Mouse (Mus musculus) lung, embryonic 15.5 days (tissue): ENCODE results near the gene Dusp5. TPM values are rescaled to one million over a fixed set of nuclear protein-coding genes. Genes with fewer than 3 reads are reported as not detected.

Experiments
- ATAC-seq: fragments of 200-750 bp; cut with Nextera tagmentation; 2 replicates; pipeline ENCODE4 v1.8.0; 2017; ENCODE audit warnings: moderate number of reproducible peaks, borderline replicate concordance; ENCODE audit not compliant: low FRiP score, low TSS enrichment; ENCODE audit errors: extremely low read depth
- H3K27ac ChIP-seq: fragments of 300-500 bp; sonication (generic); 2 replicates; pipeline ENCODE4 v1.5.1; 2015; ENCODE audit warnings: moderate library complexity, mild to moderate bottlenecking, inconsistent platforms
- H3K27me3 ChIP-seq: fragments of 300-500 bp; sonication (generic); 2 replicates; pipeline ENCODE4 v1.6.1; 2015; ENCODE audit warnings: inconsistent platforms
- H3K36me3 ChIP-seq: fragments of 300-500 bp; sonication (generic); 2 replicates; pipeline ENCODE4 v1.6.1; 2015; ENCODE audit warnings: inconsistent platforms
- H3K4me1 ChIP-seq: fragments of 300-500 bp; sonication (generic); 2 replicates; pipeline ENCODE4 v1.6.1; 2015; ENCODE audit warnings: inconsistent platforms
- H3K4me2 ChIP-seq: fragments of 300-500 bp; sonication (generic); 2 replicates; pipeline ENCODE4 v1.6.1; 2015; ENCODE audit warnings: inconsistent platforms, mild to moderate bottlenecking, moderate library complexity
- H3K4me3 ChIP-seq: fragments of 300-500 bp; sonication (generic); 2 replicates; pipeline ENCODE4 v1.5.1; 2015; ENCODE audit warnings: mild to moderate bottlenecking, inconsistent platforms
- H3K9ac ChIP-seq: fragments of 300-500 bp; sonication (generic); 2 replicates; pipeline ENCODE4 v1.6.1; 2015; ENCODE audit warnings: inconsistent platforms
- H3K9me3 ChIP-seq: fragments of 300-500 bp; sonication (generic); 2 replicates; pipeline ENCODE4 v1.6.1; 2016; ENCODE audit warnings: inconsistent platforms
- WGBS: fragments of 180-500 bp; shearing (Covaris S2); methylation state at CpG from one replicate; pipeline ENCODE4 v1.1.7; 2015; 5-methylcytosine and 5-hydroxymethylcytosine counted together
- polyA plus RNA-seq: library from polyadenylated mRNA; unstranded; fragments of >200 nt; fragmentation: Nextera tagmentation; extraction: Ambion mirVana; gene quantifications from 2 replicates; pipeline ENCODE4 v1.2.1, GENCODE M21; 2015

Gene Dusp5
- polyA plus RNA-seq = 6.7 and 7.8 TPM in 2 replicates

- ATAC-seq = peak; percentile 95
These were observed at the start of gene Dusp5 for GRCm38 (mm10) chr19:53528752-53529454. Gene Dusp5, plus strand, starts transcription at chr19:53529109.

DNA sequence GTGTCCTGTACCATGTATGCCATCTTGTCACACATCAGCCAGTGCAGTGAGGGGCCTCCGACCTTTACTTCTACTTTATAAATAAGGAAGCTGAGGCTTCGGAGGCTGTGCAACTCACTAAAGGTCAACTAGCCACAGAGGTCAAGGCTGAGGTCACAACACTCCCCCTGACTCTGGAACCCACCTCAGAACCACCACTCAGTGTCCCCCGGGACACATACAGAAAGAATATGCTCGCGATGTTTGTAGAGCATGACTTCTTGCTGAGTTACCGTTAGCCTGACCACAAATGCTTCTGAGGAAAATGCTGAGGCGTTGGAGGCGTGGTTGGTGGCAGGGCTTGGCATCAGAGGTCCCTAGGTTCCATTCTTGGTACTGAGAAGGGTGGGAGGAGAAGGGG, 49.3 kb upstream of the Dusp5 start:
- H3K36me3 ChIP-seq = no peaks in the 10 kb centered on the region
- no peak overlapping the region for H3K9ac ChIP-seq
- no peaks in the 10 kb centered on the region for H3K27me3 ChIP-seq
- 69% methylated on average over 8 of the region's 8 CpGs for WGBS
- no peak overlapping the region for H3K27ac ChIP-seq
- H3K4me1 ChIP-seq = peaks cover 5% of the 10 kb centered on the region; the same call in 1 of the 2 replicates
- ATAC-seq = no peak
- no peak overlapping the region for H3K4me2 ChIP-seq
- H3K9me3 ChIP-seq = no peaks in the 10 kb centered on the region
- no peak overlapping the region for H3K4me3 ChIP-seq

More at GRCm38 (mm10) chr19:53528752-53529454, at the start of gene Dusp5:
- Histone ChIP-seq H3K4me3 (peak within 1 kb of the TSS; percentile 77), H3K4me2 (peak within 1 kb of the TSS; percentile 97), H3K9me3 (no peaks in the 10 kb centered on the region), H3K4me1 (peaks cover 9% of the 10 kb centered on the region), H3K36me3 (no peaks in the 10 kb centered on the region), H3K9ac (peak within 1 kb of the TSS; percentile 63), H3K27me3 (peaks cover 12% of the 10 kb centered on the region; the same call in 1 of the 2 replicates), H3K27ac (0 out of 2 replicates have a peak within 1 kb of the TSS, but pooled peaks have one; percentile 18)
- WGBS = under 1% methylated on average over 67 of the region's 84 CpGs

- H3K36me3 ChIP-seq = no peaks in the 10 kb centered on the region
- H3K9me3 ChIP-seq = no peaks in the 10 kb centered on the region
- no peak for ATAC-seq
- H3K9ac ChIP-seq = no peak overlapping the region
- WGBS = 69% methylated on average over 6 of the region's 6 CpGs
- no peak overlapping the region for H3K4me3 ChIP-seq
- H3K4me1 ChIP-seq = peaks cover 5% of the 10 kb centered on the region; the same call in 1 of the 2 replicates
- H3K27ac ChIP-seq = no peak overlapping the region
- no peak overlapping the region for H3K4me2 ChIP-seq
- no peaks in the 10 kb centered on the region for H3K27me3 ChIP-seq
These were observed 46.8 kb upstream of the Dusp5 start for GRCm38 (mm10) chr19:53482093-53482492.

- Histone ChIP-seq H3K36me3 (no peaks in the 10 kb centered on the region), H3K9ac (no peak overlapping the region), H3K4me1 (peaks cover 5% of the 10 kb centered on the region; the same call in 1 of the 2 replicates), H3K4me3 (no peak overlapping the region), H3K4me2 (no peak overlapping the region), H3K27ac (no peak overlapping the region), H3K9me3 (no peaks in the 10 kb centered on the region), H3K27me3 (no peaks in the 10 kb centered on the region)
- ATAC-seq = no peak
- WGBS = 52% methylated on average over 5 of the region's 5 CpGs
These were observed 46.4 kb upstream of the Dusp5 start for GRCm38 (mm10) chr19:53482527-53482926.

DNA sequence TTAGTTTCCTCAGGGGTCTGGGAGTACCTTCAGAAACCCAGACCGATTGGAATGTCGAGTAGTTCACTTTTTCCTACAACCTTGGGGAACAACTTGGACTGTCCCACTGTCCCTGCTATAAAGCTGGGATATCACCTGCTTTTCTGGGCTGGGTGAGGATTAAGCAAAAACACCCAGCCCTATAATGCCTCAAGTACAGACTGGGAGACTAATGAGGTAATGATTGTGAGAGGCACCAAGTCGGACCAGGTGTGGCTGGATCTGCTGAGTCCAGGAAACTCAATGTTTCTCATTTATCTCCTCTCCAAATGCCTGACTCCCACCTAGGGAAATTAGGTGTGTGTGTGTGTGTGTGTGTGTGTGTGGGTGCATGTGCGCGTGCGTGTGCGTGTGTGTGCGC, 44.9 kb upstream of the Dusp5 start:
- Histone ChIP-seq H3K4me3 (no peak overlapping the region), H3K4me1 (peaks cover 5% of the 10 kb centered on the region; the same call in 1 of the 2 replicates), H3K4me2 (no peak overlapping the region), H3K27me3 (no peaks in the 10 kb centered on the region), H3K9ac (no peak overlapping the region), H3K36me3 (no peaks in the 10 kb centered on the region), H3K9me3 (no peaks in the 10 kb centered on the region), H3K27ac (no peak overlapping the region)
- 83% methylated on average over 8 of the region's 8 CpGs for WGBS
- ATAC-seq = no peak

- WGBS = 61% methylated on average over 3 of the region's 3 CpGs
- H3K27ac ChIP-seq = peak overlapping the region; percentile 39; the same call in 1 of the 2 replicates
- no peak overlapping the region for H3K4me3 ChIP-seq
- no peak overlapping the region for H3K4me2 ChIP-seq
- H3K4me1 ChIP-seq = peaks cover 5% of the 10 kb centered on the region; the same call in 1 of the 2 replicates
- no peaks in the 10 kb centered on the region for H3K27me3 ChIP-seq
- H3K36me3 ChIP-seq = no peaks in the 10 kb centered on the region
- H3K9me3 ChIP-seq = no peaks in the 10 kb centered on the region
- no peak overlapping the region for H3K9ac ChIP-seq
- no peak for ATAC-seq
These were observed 44.0 kb upstream of the Dusp5 start for GRCm38 (mm10) chr19:53484918-53485317.

GRCm38 (mm10) chr19:53489187-53489586, 39.7 kb upstream of the Dusp5 start:
- no peaks in the 10 kb centered on the region for H3K9me3 ChIP-seq
- H3K9ac ChIP-seq = no peak overlapping the region
- no peak overlapping the region for H3K4me3 ChIP-seq
- no peaks in the 10 kb centered on the region for H3K36me3 ChIP-seq
- ATAC-seq = no peak
- no peak overlapping the region for H3K27ac ChIP-seq
- no peaks in the 10 kb centered on the region for H3K4me1 ChIP-seq
- H3K4me2 ChIP-seq = no peak overlapping the region
- WGBS = 64% methylated on average over 12 of the region's 12 CpGs
- no peaks in the 10 kb centered on the region for H3K27me3 ChIP-seq

DNA sequence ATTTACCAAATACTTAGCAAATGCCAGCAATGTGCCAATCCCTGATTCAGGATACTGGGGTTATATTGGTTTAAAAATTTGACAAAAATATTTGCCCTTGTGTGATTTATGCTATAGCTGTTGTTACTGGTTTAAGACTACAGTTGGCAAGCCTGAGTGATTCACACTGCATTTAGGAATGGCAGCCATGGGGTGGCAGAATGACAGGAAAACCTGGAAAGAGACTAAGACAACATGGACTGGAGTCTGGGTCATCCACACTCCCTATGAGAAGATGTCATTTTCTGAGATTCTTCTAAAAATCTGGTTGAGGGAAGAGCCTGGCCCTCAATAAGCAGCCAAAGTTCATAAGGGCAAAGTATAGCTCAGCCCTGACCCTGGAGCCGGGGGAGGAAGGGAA, 39.0 kb upstream of the Dusp5 start:
- 65% methylated on average over 1 of the region's 1 CpGs for WGBS
- H3K36me3 ChIP-seq = no peaks in the 10 kb centered on the region
- no peaks in the 10 kb centered on the region for H3K4me1 ChIP-seq
- H3K9me3 ChIP-seq = no peaks in the 10 kb centered on the region
- no peak overlapping the region for H3K27ac ChIP-seq
- H3K4me3 ChIP-seq = no peak overlapping the region
- ATAC-seq = no peak
- H3K27me3 ChIP-seq = no peaks in the 10 kb centered on the region
- H3K4me2 ChIP-seq = no peak overlapping the region
- H3K9ac ChIP-seq = no peak overlapping the region

DNA sequence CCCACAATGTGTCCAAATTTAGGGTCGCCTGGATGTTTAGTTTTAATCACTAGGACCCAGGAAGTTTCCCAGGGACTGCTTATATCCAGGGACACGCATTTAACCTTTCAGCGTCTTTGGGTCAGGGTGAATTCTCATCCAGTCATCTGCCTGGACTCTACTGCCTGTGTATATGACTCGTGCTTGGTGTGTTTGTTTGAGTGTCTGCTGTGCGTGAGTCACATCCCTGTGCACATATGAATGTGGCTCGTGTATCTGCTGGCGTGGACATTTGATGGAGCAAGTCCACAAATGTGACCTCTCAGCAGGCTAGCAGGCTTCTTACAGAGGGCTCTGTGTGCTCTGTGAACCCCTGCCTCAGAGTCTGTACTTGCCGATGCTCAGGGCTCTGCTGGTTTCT, 38.0 kb upstream of the Dusp5 start:
- 55% methylated on average over 8 of the region's 8 CpGs for WGBS
- Histone ChIP-seq H3K4me2 (no peak overlapping the region), H3K4me1 (no peaks in the 10 kb centered on the region), H3K9ac (no peak overlapping the region), H3K4me3 (no peak overlapping the region), H3K9me3 (no peaks in the 10 kb centered on the region), H3K36me3 (no peaks in the 10 kb centered on the region), H3K27me3 (no peaks in the 10 kb centered on the region), H3K27ac (no peak overlapping the region)
- no peak for ATAC-seq

GRCm38 (mm10) chr19:53492528-53492927, 36.4 kb upstream of the Dusp5 start:
- no peak overlapping the region for H3K4me3 ChIP-seq
- no peaks in the 10 kb centered on the region for H3K36me3 ChIP-seq
- 58% methylated on average over 4 of the region's 4 CpGs for WGBS
- H3K27ac ChIP-seq = no peak overlapping the region
- no peaks in the 10 kb centered on the region for H3K9me3 ChIP-seq
- H3K4me1 ChIP-seq = no peaks in the 10 kb centered on the region
- ATAC-seq = no peak
- H3K4me2 ChIP-seq = no peak overlapping the region
- no peak overlapping the region for H3K9ac ChIP-seq
- H3K27me3 ChIP-seq = no peaks in the 10 kb centered on the region

- Histone ChIP-seq H3K27ac (no peak overlapping the region), H3K9ac (no peak overlapping the region), H3K27me3 (no peaks in the 10 kb centered on the region), H3K4me3 (no peak overlapping the region), H3K36me3 (no peaks in the 10 kb centered on the region), H3K4me2 (no peak overlapping the region), H3K9me3 (no peaks in the 10 kb centered on the region), H3K4me1 (no peaks in the 10 kb centered on the region)
- 45% methylated on average over 5 of the region's 5 CpGs for WGBS
- no peak for ATAC-seq
These were observed 35.0 kb upstream of the Dusp5 start for GRCm38 (mm10) chr19:53493866-53494265.

DNA sequence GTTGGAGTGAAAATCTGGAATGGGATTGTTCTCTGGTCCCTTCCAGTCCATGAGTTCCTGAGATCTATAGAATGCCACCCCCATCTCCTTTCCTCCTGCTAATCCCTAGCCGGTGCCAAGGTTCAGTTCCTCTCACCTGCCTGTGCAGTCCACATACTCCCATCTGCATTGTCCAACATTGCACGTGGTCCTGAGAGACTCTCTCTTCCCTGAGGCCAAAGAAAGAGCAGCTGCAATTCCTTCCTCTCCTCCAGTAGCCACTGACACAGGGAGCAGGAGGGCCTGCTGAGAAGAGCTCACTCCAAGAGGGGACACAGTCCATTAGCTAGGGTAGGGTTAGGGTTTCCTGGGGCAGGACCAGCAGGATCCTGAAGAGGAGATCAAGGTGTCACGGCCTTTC, 31.0 kb upstream of the Dusp5 start:
- Histone ChIP-seq H3K27ac (no peak overlapping the region), H3K4me1 (peaks cover 10% of the 10 kb centered on the region), H3K36me3 (no peaks in the 10 kb centered on the region), H3K9ac (no peak overlapping the region), H3K4me3 (no peak overlapping the region), H3K27me3 (no peaks in the 10 kb centered on the region), H3K9me3 (no peaks in the 10 kb centered on the region), H3K4me2 (no peak overlapping the region)
- 51% methylated on average over 3 of the region's 3 CpGs for WGBS
- ATAC-seq = no peak
